Comparison of ENCODE assay signal across 7 mouse cellular contexts in genomic region chr6:90945560-90946230, GRCm38 (mm10). TPM values are rescaled to one million over a fixed set of nuclear protein-coding genes. Genes with fewer than 3 reads are reported as not detected.
DNase-seq lines count a peak whose midpoint lies in the region; ATAC-seq lines count a peak whose summit lies in the region.

No protein-coding gene starts in this region.

- H3K4me3 ChIP-seq in midbrain, embryonic 11.5 days (ENCODE audit: low read depth, low read length): no peak overlapping the region
- H3K4me3 ChIP-seq in midbrain, embryonic 14.5 days (replicated peaks; ENCODE audit: low read depth, low read length): no peak overlapping the region

- WGBS in midbrain, embryonic 11.5 days: 82% methylated on average over 2 of the region's 2 CpGs
- WGBS in midbrain, embryonic 14.5 days: 58% methylated on average over 2 of the region's 2 CpGs

- no peak overlapping the region for H3K4me2 ChIP-seq in midbrain, embryonic 11.5 days
- H3K4me2 ChIP-seq in midbrain, embryonic 14.5 days (ENCODE audit: low read length): no peak overlapping the region

- H3K27ac ChIP-seq in midbrain, embryonic 11.5 days (ENCODE audit: low read depth, low read length): no peak overlapping the region
- H3K27ac ChIP-seq in midbrain, embryonic 14.5 days (replicated peaks; ENCODE audit: low read depth, low read length): no peak overlapping the region

- peak; percentile 31 for DNase-seq in midbrain, embryonic 11.5 days (ENCODE audit: low spot score, missing footprints)
- DNase-seq in midbrain, embryonic 14.5 days: no peak
- DNase-seq in frontal cortex, postnatal 36 days (ENCODE audit: low spot score in 2 of 2): peak; percentile 79 to 89
- peak; percentile 86 to 87 for DNase-seq in left cerebral cortex, adult 18-20 months (ENCODE audit: low spot score in 2 of 2)
- DNase-seq in right cerebral cortex, postnatal 36 days (ENCODE audit: low spot score in 2 of 2): peak; percentile 72 to 74
- DNase-seq in retina, postnatal 1 day: no peak
- DNase-seq in gastrocnemius, adult 18-20 months (ENCODE audit: low spot score): no peak

- no peaks in the 10 kb centered on the region for H3K4me1 ChIP-seq in midbrain, embryonic 11.5 days (ENCODE audit: control insufficient read depth, insufficient read depth, low read length)
- no peaks in the 10 kb centered on the region for H3K4me1 ChIP-seq in midbrain, embryonic 14.5 days (ENCODE audit: control insufficient read depth, insufficient read depth, low read length)

- H3K36me3 ChIP-seq in midbrain, embryonic 11.5 days (ENCODE audit: control insufficient read depth, insufficient read depth, low read length): no peaks in the 10 kb centered on the region
- H3K36me3 ChIP-seq in midbrain, embryonic 14.5 days (ENCODE audit: control insufficient read depth, insufficient read depth, low read length): no peaks in the 10 kb centered on the region

- H3K9me3 ChIP-seq in midbrain, embryonic 11.5 days (ENCODE audit: control insufficient read depth, low read length): no peaks in the 10 kb centered on the region
- no peaks in the 10 kb centered on the region for H3K9me3 ChIP-seq in midbrain, embryonic 14.5 days (ENCODE audit: control insufficient read depth, low read length)

- ATAC-seq in midbrain, embryonic 11.5 days (ENCODE audit: low FRiP score): no peak
- ATAC-seq in midbrain, embryonic 14.5 days (ENCODE audit: low FRiP score, low TSS enrichment): no peak

- no peaks in the 10 kb centered on the region for H3K27me3 ChIP-seq in midbrain, embryonic 11.5 days (ENCODE audit: control insufficient read depth, insufficient read depth, low read length)
- H3K27me3 ChIP-seq in midbrain, embryonic 14.5 days (ENCODE audit: control insufficient read depth, insufficient read depth, low read length): no peaks in the 10 kb centered on the region

- H3K9ac ChIP-seq in midbrain, embryonic 11.5 days (ENCODE audit: low read length): no peak overlapping the region
- no peak overlapping the region for H3K9ac ChIP-seq in midbrain, embryonic 14.5 days (replicated peaks; ENCODE audit: low read length)

RNA-seq across cellular contexts. Expression of gene Iqsec1, which starts 42.8 kb away (rescaled TPM):
- 14.6 and 16.5 TPM in 2 replicates for polyA plus RNA-seq in midbrain, embryonic 11.5 days (2014; fragmentation: Nextera tagmentation; extraction: Ambion mirVana)
- polyA plus RNA-seq in midbrain, embryonic 14.5 days (2014; fragmentation: Nextera tagmentation; extraction: Ambion mirVana): 29.5 and 35.7 TPM in 2 replicates
- 100 to 1,000 TPM; 343 TPM for total RNA-seq in left cerebral cortex, adult 18-20 months (2021)
- total RNA-seq in gastrocnemius, adult 18-20 months (2021): 100 to 1,000 TPM; 107 to 124 TPM

Comparison
In these comparisons a context has a peak if more than half of its experiments do, and no peak if none do; other contexts are left out.
1. DNase-seq: peak in midbrain, embryonic 11.5 days (single experiment), frontal cortex, postnatal 36 days (2 of 2), left cerebral cortex, adult 18-20 months (2 of 2) and right cerebral cortex, postnatal 36 days (2 of 2); none in midbrain, embryonic 14.5 days (single experiment), retina, postnatal 1 day (single experiment) and gastrocnemius, adult 18-20 months (single experiment).